Mouse (Mus musculus) MEL (cell line): Measurements from ENCODE around the gene Ccl26. TPM values are rescaled to one million over a fixed set of nuclear protein-coding genes. Genes with fewer than 3 reads are reported as not detected.
A peak's percentile ranks its signal among the peaks of the same experiment; 100 is the strongest.

ENCODE experiments used
- DNase-seq: peaks from one replicate; pipeline ENCODE4 v3.0.0; 2011; ENCODE audit warnings: low read depth, low spot score
- H3K27ac ChIP-seq: 2 replicates; pipeline ENCODE4 v1.5.1; 2012; ENCODE audit warnings: low read depth, mild to moderate bottlenecking, control low read depth, low read length, moderate library complexity; ENCODE audit not compliant: control insufficient read depth
- H3K27me3 ChIP-seq, 2 experiments: fragments of 150-350 bp in 1 of 2; sonication (generic) in 1 of 2; 2 replicates each; pipeline ENCODE4 v1.6.1; 2012; ENCODE audit warnings: low read length in 2 of 2, mild to moderate bottlenecking in 2 of 2, improper control_type of control experiment in 1 of 2, moderate library complexity in 1 of 2; ENCODE audit not compliant: insufficient read depth in 2 of 2, control insufficient read depth in 1 of 2
- H3K36me3 ChIP-seq, 2 experiments: 2 replicates each; pipeline ENCODE4 v1.6.1; 2012 to 2014; ENCODE audit warnings: low read length in 2 of 2, improper control_type of control experiment in 1 of 2, inconsistent platforms in 1 of 2, mild to moderate bottlenecking in 1 of 2; ENCODE audit not compliant: insufficient read depth in 2 of 2, control insufficient read depth in 1 of 2
- H3K4me1 ChIP-seq, 2 experiments: fragments of 150-350 bp in 1 of 2; sonication (generic) in 1 of 2; 2 replicates each; pipeline ENCODE4 v1.6.1; 2012; ENCODE audit warnings: low read length in 2 of 2, improper control_type of control experiment in 1 of 2, mild to moderate bottlenecking in 1 of 2; ENCODE audit not compliant: insufficient read depth in 2 of 2, control insufficient read depth in 1 of 2
- H3K4me3 ChIP-seq, 2 experiments: fragments of 150-350 bp in 1 of 2; sonication (generic) in 1 of 2; 2 replicates each; pipeline ENCODE4 v1.5.1; 2012; ENCODE audit warnings: low read depth in 2 of 2, low read length in 2 of 2, mild to moderate bottlenecking in 2 of 2, moderate library complexity in 2 of 2, control low read depth in 1 of 2, improper control_type of control experiment in 1 of 2; ENCODE audit not compliant: control insufficient read depth in 1 of 2, insufficient read depth in 1 of 2
- H3K79me2 ChIP-seq: 2 replicates; pipeline ENCODE4 v1.6.1; 2012; ENCODE audit warnings: mild to moderate bottlenecking, low read length, moderate library complexity; ENCODE audit not compliant: control insufficient read depth, poor library complexity, insufficient read depth
- H3K9ac ChIP-seq: 2 replicates; pipeline ENCODE4 v1.6.1; 2012; ENCODE audit warnings: low read depth, mild to moderate bottlenecking, control low read depth, low read length, moderate library complexity; ENCODE audit not compliant: control insufficient read depth, poor library complexity, severe bottlenecking
- H3K9me3 ChIP-seq: fragments of 150-350 bp; sonication (generic); replicated peaks from 2 replicates; pipeline ENCODE4 v1.6.1; 2012; ENCODE audit warnings: mild to moderate bottlenecking, low read length, improper control_type of control experiment, moderate library complexity; ENCODE audit not compliant: insufficient read depth
- BHLHE40 ChIP-seq: IDR thresholded peaks from 2 replicates; pipeline ENCODE4 v1.6.1; 2012; ENCODE audit warnings: low read depth, mild to moderate bottlenecking, inconsistent platforms, low read length, improper control_type of control experiment, borderline replicate concordance
- CTCF ChIP-seq, 3 experiments: IDR thresholded peaks in 2 of 3; conservative IDR thresholded peaks in 1 of 3; 2 replicates each; pipeline ENCODE4 v1.5.1; 2011 to 2012; ENCODE audit warnings: low read length in 3 of 3, low read depth in 2 of 3, mild to moderate bottlenecking in 2 of 3, improper control_type of control experiment in 1 of 3, inconsistent platforms in 1 of 3, mixed read lengths in 1 of 3, moderate library complexity in 1 of 3; ENCODE audit not compliant: control insufficient read depth in 1 of 3, insufficient read depth in 1 of 3, poor library complexity in 1 of 3, severe bottlenecking in 1 of 3
- E2F4 ChIP-seq: IDR thresholded peaks from 2 replicates; pipeline ENCODE4 v1.6.1; 2011; ENCODE audit warnings: low read depth, low read length, improper control_type of control experiment, borderline replicate concordance
- EP300 ChIP-seq, 2 experiments: IDR thresholded peaks; 2 replicates each; pipeline ENCODE4 v1.6.1; 2011; ENCODE audit warnings: improper control_type of control experiment in 2 of 2, low read length in 2 of 2, low read depth in 1 of 2, mild to moderate bottlenecking in 1 of 2
- GABPA ChIP-seq: IDR thresholded peaks from 2 replicates; pipeline ENCODE4 v1.6.1; 2012; ENCODE audit warnings: low read depth, mild to moderate bottlenecking, inconsistent platforms, low read length, improper control_type of control experiment, moderate library complexity
- GATA1 ChIP-seq: IDR thresholded peaks from 2 replicates; pipeline ENCODE4 v1.6.1; 2011; ENCODE audit warnings: low read depth, low read length, improper control_type of control experiment
- KAT2A ChIP-seq: conservative IDR thresholded peaks from 2 replicates; pipeline ENCODE4 v1.6.1; 2012; ENCODE audit warnings: low read depth, low read length, improper control_type of control experiment, inconsistent platforms
- MAX ChIP-seq: IDR thresholded peaks from 2 replicates; pipeline ENCODE4 v1.6.1; 2011; ENCODE audit warnings: low read length, improper control_type of control experiment
- MEF2A ChIP-seq: IDR thresholded peaks from 2 replicates; pipeline ENCODE4 v1.6.1; 2014; ENCODE audit warnings: low read depth, mild to moderate bottlenecking, inconsistent platforms, low read length, improper control_type of control experiment; ENCODE audit not compliant: poor library complexity, insufficient replicate concordance, severe bottlenecking; ENCODE audit errors: extremely low read depth
- MXI1 ChIP-seq: IDR thresholded peaks from 2 replicates; pipeline ENCODE4 v1.6.1; 2011; ENCODE audit warnings: mild to moderate bottlenecking, low read depth, low read length, improper control_type of control experiment
- MYC ChIP-seq: IDR thresholded peaks from 2 replicates; pipeline ENCODE4 v1.6.1; 2011; ENCODE audit warnings: low read depth, mild to moderate bottlenecking, low read length, improper control_type of control experiment, moderate library complexity
- NELFE ChIP-seq: IDR thresholded peaks from 2 replicates; pipeline ENCODE4 v1.6.1; 2011; ENCODE audit warnings: low read depth, low read length, improper control_type of control experiment
- POLR2A ChIP-seq, 2 experiments: IDR thresholded peaks; 2 replicates each; pipeline ENCODE4 v1.6.1; 2011 to 2012; ENCODE audit warnings: low read length in 2 of 2, mild to moderate bottlenecking in 2 of 2, control low read depth in 1 of 2, improper control_type of control experiment in 1 of 2, low read depth in 1 of 2, moderate library complexity in 1 of 2; ENCODE audit not compliant: control insufficient read depth in 1 of 2, insufficient read depth in 1 of 2, poor library complexity in 1 of 2
- POLR2AphosphoS2 ChIP-seq: IDR thresholded peaks from 2 replicates; pipeline ENCODE4 v1.6.1; 2011; ENCODE audit warnings: low read length, improper control_type of control experiment
- POLR2AphosphoS5 ChIP-seq: IDR thresholded peaks from 2 replicates; pipeline ENCODE4 v1.6.1; 2012; ENCODE audit warnings: low read depth, borderline replicate concordance, mild to moderate bottlenecking, inconsistent platforms, low read length, moderate library complexity, mixed read lengths
- RAD21 ChIP-seq: IDR thresholded peaks from 2 replicates; pipeline ENCODE4 v1.6.1; 2011; ENCODE audit warnings: mild to moderate bottlenecking, low read depth, low read length, improper control_type of control experiment
- SIN3A ChIP-seq: IDR thresholded peaks from 2 replicates; pipeline ENCODE4 v1.6.1; 2012; ENCODE audit warnings: low read length, improper control_type of control experiment, inconsistent platforms
- SMC3 ChIP-seq: IDR thresholded peaks from 2 replicates; pipeline ENCODE4 v1.6.1; 2011; ENCODE audit warnings: low read depth, low read length, improper control_type of control experiment
- TBP ChIP-seq: IDR thresholded peaks from 2 replicates; pipeline ENCODE4 v1.8.0; 2011; ENCODE audit warnings: low read depth, low read length, improper control_type of control experiment
- TCF12 ChIP-seq: IDR thresholded peaks from 2 replicates; pipeline ENCODE4 v1.6.1; 2014; ENCODE audit warnings: low read depth, mild to moderate bottlenecking, inconsistent platforms, low read length, improper control_type of control experiment, moderate library complexity
- ZC3H11A ChIP-seq: IDR thresholded peaks from 2 replicates; pipeline ENCODE4 v1.6.1; 2012; ENCODE audit warnings: low read depth, mild to moderate bottlenecking, inconsistent platforms, low read length, improper control_type of control experiment
- ZKSCAN1 ChIP-seq: IDR thresholded peaks from 2 replicates; pipeline ENCODE4 v1.6.1; 2012; ENCODE audit warnings: low read depth, mild to moderate bottlenecking, inconsistent platforms, low read length, improper control_type of control experiment, moderate library complexity
- ZNF384 ChIP-seq: IDR thresholded peaks from 2 replicates; pipeline ENCODE4 v1.6.1; 2012; ENCODE audit warnings: low read depth, mild to moderate bottlenecking, inconsistent platforms, low read length, improper control_type of control experiment
- polyA plus RNA-seq, 2 experiments: library from polyadenylated mRNA; stranded (reverse) in 1 of 2; unstranded in 1 of 2; fragments of >175 nt in 1 of 2; fragments of >200 nt in 1 of 2; gene quantifications; 2 replicates each; pipeline versions ENCODE4 v1.2.1 to v1.2.4; 2012; ENCODE audit warnings: low replicate concordance in 2 of 2, low read depth in 1 of 2; ENCODE audit not compliant: insufficient read length in 2 of 2, insufficient read depth in 1 of 2, missing spikeins in 1 of 2
- total RNA-seq: library from RNA; depleted of rRNA; stranded (reverse); fragments of 300-350 nt; gene quantifications from 2 replicates; pipeline ENCODE4 v1.2.3, GENCODE M21; 2012; rRNA removed

The Ccl26 gene
- total and polyA plus RNA-seq, 3 experiments = not detected

- no peak overlapping the region for H3K9ac ChIP-seq
- no peaks in the 10 kb centered on the region for H3K36me3 ChIP-seq
- H3K4me1 ChIP-seq = no peaks in the 10 kb centered on the region
- H3K79me2 ChIP-seq = no peaks in the 10 kb centered on the region
- H3K27ac ChIP-seq = no peak overlapping the region
- no peak for TF ChIP-seq POLR2AphosphoS2
- peak in 2 of 3 experiments; percentile 34 to 36; a peak in 4 of 6 replicates for TF ChIP-seq CTCF (IDR thresholded peaks at IDR 0.05 in 2 of 3, conservative IDR thresholded peaks at IDR 0.05 in 1 of 3; ENCODE audit: control insufficient read depth in 1 of 3, insufficient read depth in 1 of 3, low read depth in 2 of 3, low read length in 3 of 3, poor library complexity in 1 of 3, severe bottlenecking in 1 of 3)
- no peak for TF ChIP-seq E2F4
- no peak for TF ChIP-seq MXI1
- no peak for TF ChIP-seq EP300 (IDR thresholded peaks at IDR 0.05; ENCODE audit: low read depth in 1 of 2, low read length in 2 of 2)
- TF ChIP-seq RAD21 = peak; percentile 26
- no peak for TF ChIP-seq KAT2A
- TF ChIP-seq TBP = no peak
- no peak for TF ChIP-seq GABPA
- no peak for TF ChIP-seq SIN3A
- no peak for TF ChIP-seq NELFE
- TF ChIP-seq ZNF384 = no peak
- no peak for TF ChIP-seq ZKSCAN1
- TF ChIP-seq MEF2A = no peak
- TF ChIP-seq MAX = no peak
- TF ChIP-seq ZC3H11A = no peak
- no peak for TF ChIP-seq POLR2A (IDR thresholded peaks at IDR 0.05; ENCODE audit: control insufficient read depth in 1 of 2, insufficient read depth in 1 of 2, low read depth in 1 of 2, low read length in 2 of 2, poor library complexity in 1 of 2)
- TF ChIP-seq SMC3 = peak; percentile 25; the same call in 1 of the 2 replicates
- no peak for TF ChIP-seq GATA1
- no peak for TF ChIP-seq TCF12
- no peak for TF ChIP-seq POLR2AphosphoS5
- TF ChIP-seq MYC = no peak
- no peak for TF ChIP-seq BHLHE40
- H3K4me3 ChIP-seq = no peak overlapping the region
- no peaks in the 10 kb centered on the region for H3K9me3 ChIP-seq
- DNase-seq = no peak
- no peaks in the 10 kb centered on the region; a peak in 1 of 4 replicates for H3K27me3 ChIP-seq
These were observed 52.3 kb downstream of the Ccl26 start for GRCm38 (mm10) chr5:135511105-135511504.

Other genes with a start within 250 kb of the Ccl26 start
- 0.19 TPM in 1 of 2 replicates, not detected in the other for gene Fkbp6, start 213.5 kb downstream of the Ccl26 start, total RNA-seq
- gene Fkbp6, start 213.5 kb downstream of the Ccl26 start, polyA plus RNA-seq = under 1 TPM in 1 of 2 experiments, not detected in 1; 0.10 TPM
- not detected in 2 replicates for gene Trim50, start 210.3 kb downstream of the Ccl26 start, total RNA-seq
- gene Trim50, start 210.3 kb downstream of the Ccl26 start, polyA plus RNA-seq = not detected
- 70.8 and 90.0 TPM in 2 replicates for gene Nsun5, start 193.6 kb downstream of the Ccl26 start, total RNA-seq
- gene Nsun5, start 193.6 kb downstream of the Ccl26 start, polyA plus RNA-seq = 100 to 1,000 TPM in 1 of 2 experiments, 10 to 100 TPM in 1; 97.5 to 178 TPM
- gene Pom121, start 169.0 kb downstream of the Ccl26 start, total RNA-seq = 10.2 and 12.4 TPM in 2 replicates
- 10 to 100 TPM; 51.8 to 81.1 TPM for gene Pom121, start 169.0 kb downstream of the Ccl26 start, polyA plus RNA-seq
- 0.23 and 0.26 TPM in 2 replicates for gene Hip1, start 18.4 kb downstream of the Ccl26 start, total RNA-seq
- gene Hip1, start 18.4 kb downstream of the Ccl26 start, polyA plus RNA-seq = under 1 TPM in 1 of 2 experiments, not detected in 1; 0.75 TPM
- not detected in 2 replicates for gene Ccl24, start 9.5 kb upstream of the Ccl26 start, total RNA-seq
- gene Ccl24, start 9.5 kb upstream of the Ccl26 start, polyA plus RNA-seq = not detected
- gene Rhbdd2, start 69.0 kb upstream of the Ccl26 start, total RNA-seq = 4.2 and 4.9 TPM in 2 replicates
- gene Rhbdd2, start 69.0 kb upstream of the Ccl26 start, polyA plus RNA-seq = 10 to 100 TPM in 1 of 2 experiments, not detected in 1; 29.1 TPM
- gene Por, start 106.5 kb upstream of the Ccl26 start, total RNA-seq = 40.3 and 40.4 TPM in 2 replicates
- gene Por, start 106.5 kb upstream of the Ccl26 start, polyA plus RNA-seq = 10 to 100 TPM in 1 of 2 experiments, not detected in 1; 64.4 TPM
- gene Tmem120a, start 180.9 kb upstream of the Ccl26 start, total RNA-seq = 19.6 and 20.2 TPM in 2 replicates
- gene Tmem120a, start 180.9 kb upstream of the Ccl26 start, polyA plus RNA-seq = 10 to 100 TPM in 1 of 2 experiments, not detected in 1; 38.8 TPM
- not detected in 2 replicates for gene Styxl1, start 214.8 kb upstream of the Ccl26 start, total RNA-seq
- gene Styxl1, start 214.8 kb upstream of the Ccl26 start, polyA plus RNA-seq = under 1 TPM in 1 of 2 experiments, not detected in 1; 0.17 TPM
- gene Mdh2, start 214.9 kb upstream of the Ccl26 start, total RNA-seq = 207 and 241 TPM in 2 replicates
- gene Mdh2, start 214.9 kb upstream of the Ccl26 start, polyA plus RNA-seq = 1,000 to 10,000 TPM in 1 of 2 experiments, 100 to 1,000 TPM in 1; 465 to 1,097 TPM
- not detected in 2 replicates for gene Srrm3, start 243.3 kb upstream of the Ccl26 start, total RNA-seq
- gene Srrm3, start 243.3 kb upstream of the Ccl26 start, polyA plus RNA-seq = not detected